Comparison of ENCODE assay signal across 8 mouse cellular contexts in the genomic region with DNA sequence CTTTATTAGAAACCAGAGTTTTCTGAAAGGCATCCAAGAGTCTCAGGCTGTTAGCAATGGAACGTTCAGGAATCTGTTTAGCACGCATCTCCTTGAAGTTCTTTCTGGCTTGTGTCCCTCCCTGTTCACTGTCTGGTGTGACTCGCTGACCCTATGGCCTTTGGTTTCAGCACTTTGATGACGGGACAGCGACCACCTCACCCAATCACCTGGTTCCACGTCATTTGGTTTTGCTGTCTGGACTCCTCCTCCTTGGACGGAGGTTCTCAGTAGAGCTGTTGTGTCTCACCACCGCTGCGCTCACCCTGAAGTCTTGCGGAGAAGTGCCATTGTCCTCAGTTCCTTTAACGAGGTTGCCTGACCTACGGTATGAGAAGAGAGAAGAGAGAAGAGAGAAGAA. TPM values are rescaled to one million over a fixed set of nuclear protein-coding genes. Genes with fewer than 3 reads are reported as not detected.
DNase-seq lines count a peak whose midpoint lies in the region; ATAC-seq lines count a peak whose summit lies in the region.

No protein-coding gene starts in this region.

- no peak overlapping the region for H3K4me2 ChIP-seq in limb, embryonic 11.5 days (ENCODE audit: low read depth, severe bottlenecking)
- 0 out of 2 replicates have a peak overlapping the region, but pooled peaks have one; percentile 2 for H3K4me2 ChIP-seq in neural tube, embryonic 13.5 days
- H3K4me2 ChIP-seq in midbrain, embryonic 14.5 days (ENCODE audit: low read length) = no peak overlapping the region

- no peaks in the 10 kb centered on the region for H3K4me1 ChIP-seq in limb, embryonic 11.5 days (ENCODE audit: control insufficient read depth, insufficient read depth, low read length)
- no peaks in the 10 kb centered on the region for H3K4me1 ChIP-seq in neural tube, embryonic 13.5 days (replicated peaks)
- H3K4me1 ChIP-seq in midbrain, embryonic 14.5 days (ENCODE audit: control insufficient read depth, insufficient read depth, low read length) = no peaks in the 10 kb centered on the region

- peak; percentile 32 for DNase-seq in kidney, adult 9 months
- no peak for DNase-seq in kidney, adult 18-20 months
- DNase-seq in c-Kit-positive CD71-negative TER-119-negative erythroid progenitor cells, embryonic 14.5 days (ENCODE audit: low read depth) = peak; percentile 32
- DNase-seq in limb, embryonic 11.5 days (ENCODE audit: low spot score) = peak; percentile 87
- DNase-seq in midbrain, embryonic 14.5 days = no peak
- DNase-seq in retina, embryonic 14.5 days (ENCODE audit: low spot score) = no peak
- DNase-seq in urinary bladder, adult 18-20 months (ENCODE audit: low spot score in 2 of 2) = no peak

- 1% methylated on average over 12 of the region's 12 CpGs for WGBS in limb, embryonic 11.5 days
- 0% methylated on average over 12 of the region's 12 CpGs for WGBS in neural tube, embryonic 13.5 days
- WGBS in midbrain, embryonic 14.5 days = 9% methylated on average over 12 of the region's 12 CpGs

- no peak for ATAC-seq in limb, embryonic 11.5 days (ENCODE audit: insufficient number of reproducible peaks, low FRiP score, low TSS enrichment, low read depth)
- ATAC-seq in neural tube, embryonic 13.5 days (ENCODE audit: low read depth) = no peak
- ATAC-seq in midbrain, embryonic 14.5 days (ENCODE audit: low FRiP score, low TSS enrichment) = no peak

- H3K9ac ChIP-seq in limb, embryonic 11.5 days (ENCODE audit: low read length) = no peak overlapping the region
- no peak overlapping the region for H3K9ac ChIP-seq in neural tube, embryonic 13.5 days
- no peak overlapping the region for H3K9ac ChIP-seq in midbrain, embryonic 14.5 days (replicated peaks; ENCODE audit: low read length)

- H3K27me3 ChIP-seq in limb, embryonic 11.5 days (ENCODE audit: control insufficient read depth, insufficient read depth, low read length) = peaks cover 14% of the 10 kb centered on the region; the same call in 1 of the 2 replicates
- peaks cover 68% of the 10 kb centered on the region for H3K27me3 ChIP-seq in neural tube, embryonic 13.5 days
- peaks cover 22% of the 10 kb centered on the region; the same call in 1 of the 2 replicates for H3K27me3 ChIP-seq in midbrain, embryonic 14.5 days (ENCODE audit: control insufficient read depth, insufficient read depth, low read length)

- H3K27ac ChIP-seq in limb, embryonic 11.5 days (replicated peaks; ENCODE audit: low read depth, low read length) = no peak overlapping the region
- no peak overlapping the region for H3K27ac ChIP-seq in neural tube, embryonic 13.5 days (replicated peaks)
- no peak overlapping the region for H3K27ac ChIP-seq in midbrain, embryonic 14.5 days (replicated peaks; ENCODE audit: low read depth, low read length)

- H3K4me3 ChIP-seq in limb, embryonic 11.5 days (ENCODE audit: low read depth, low read length) = no peak overlapping the region
- no peak overlapping the region for H3K4me3 ChIP-seq in neural tube, embryonic 13.5 days
- H3K4me3 ChIP-seq in midbrain, embryonic 14.5 days (replicated peaks; ENCODE audit: low read depth, low read length) = no peak overlapping the region

- H3K9me3 ChIP-seq in limb, embryonic 11.5 days (ENCODE audit: control insufficient read depth, low read length) = no peaks in the 10 kb centered on the region
- H3K9me3 ChIP-seq in neural tube, embryonic 13.5 days = no peaks in the 10 kb centered on the region
- H3K9me3 ChIP-seq in midbrain, embryonic 14.5 days (ENCODE audit: control insufficient read depth, low read length) = no peaks in the 10 kb centered on the region

- H3K36me3 ChIP-seq in limb, embryonic 11.5 days (ENCODE audit: control insufficient read depth, insufficient read depth, low read length) = no peaks in the 10 kb centered on the region
- no peaks in the 10 kb centered on the region for H3K36me3 ChIP-seq in neural tube, embryonic 13.5 days
- no peaks in the 10 kb centered on the region for H3K36me3 ChIP-seq in midbrain, embryonic 14.5 days (ENCODE audit: control insufficient read depth, insufficient read depth, low read length)

RNA-seq across cellular contexts. Expression of a gene that starts 21.2 kb away (rescaled TPM):
- polyA plus RNA-seq in limb, embryonic 11.5 days (2014; fragmentation: Nextera tagmentation; extraction: Ambion mirVana) = not detected in 2 replicates
- 0.33 TPM in 1 of 2 replicates, not detected in the other for polyA plus RNA-seq in neural tube, embryonic 13.5 days (2015; fragmentation: Nextera tagmentation; extraction: Ambion mirVana)
- polyA plus RNA-seq in midbrain, embryonic 14.5 days (2014; fragmentation: Nextera tagmentation; extraction: Ambion mirVana) = 3.4 and 5.5 TPM in 2 replicates

RNA-seq across cellular contexts. Expression of a gene that starts 21.4 kb away (rescaled TPM):
- 8.0 and 8.2 TPM in 2 replicates for polyA plus RNA-seq in limb, embryonic 11.5 days (2014; fragmentation: Nextera tagmentation; extraction: Ambion mirVana)
- 29.0 and 30.8 TPM in 2 replicates for polyA plus RNA-seq in neural tube, embryonic 13.5 days (2015; fragmentation: Nextera tagmentation; extraction: Ambion mirVana)
- 38.9 and 43.1 TPM in 2 replicates for polyA plus RNA-seq in midbrain, embryonic 14.5 days (2014; fragmentation: Nextera tagmentation; extraction: Ambion mirVana)

Comparison
In these comparisons a context has a peak if more than half of its experiments do, and no peak if none do; other contexts are left out.
1. DNase-seq: peak in kidney, adult 9 months (single experiment), c-Kit-positive CD71-negative TER-119-negative erythroid progenitor cells, embryonic 14.5 days (single experiment) and limb, embryonic 11.5 days (single experiment); none in kidney, adult 18-20 months (single experiment), midbrain, embryonic 14.5 days (single experiment), retina, embryonic 14.5 days (single experiment) and urinary bladder, adult 18-20 months (0 of 2).